ENCODE assay signal across 34 mouse cellular contexts in the genomic region with DNA sequence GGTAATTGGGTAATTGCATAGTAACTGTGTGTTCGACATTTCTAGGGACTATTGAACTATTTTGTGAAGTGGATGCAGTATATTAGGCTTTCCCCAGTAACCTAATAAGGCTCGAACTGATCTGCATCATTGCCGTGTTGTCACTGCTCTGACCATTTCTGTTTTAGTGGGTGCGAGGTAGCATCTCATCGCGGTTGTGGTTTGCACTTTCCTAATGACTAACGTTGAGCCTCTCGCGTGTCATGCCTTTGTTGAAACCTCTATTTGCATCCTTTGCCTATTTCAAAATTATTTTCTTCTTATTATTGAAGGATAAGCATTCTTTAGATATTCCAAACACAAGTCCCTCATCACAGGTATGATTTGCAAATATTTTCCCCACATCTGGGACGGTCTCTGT. TPM values are rescaled to one million over a fixed set of nuclear protein-coding genes. Genes with fewer than 3 reads are reported as not detected.
"Had no signal": no experiment of that assay in that cellular context is flagged by ENCODE, and none has a peak within 500 bp of the region (broad histone marks: within the 10 kb centered on the region; RNA-seq: fewer than 3 reads in every experiment).

No protein-coding gene starts in this region.

- H3K9me3 ChIP-seq: heart, embryonic 10.5 days; heart, embryonic 12.5 days; hindbrain, embryonic 10.5 days; hindbrain, embryonic 12.5 days; kidney, embryonic 15.5 days; limb, embryonic 10.5 days; limb, embryonic 12.5 days; liver, embryonic 13.5 days had no signal

- H3K4me2 ChIP-seq: heart, embryonic 12.5 days; hindbrain, embryonic 12.5 days; hindbrain, embryonic 14.5 days; kidney, embryonic 15.5 days; limb, embryonic 12.5 days; liver, embryonic 11.5 days; liver, embryonic 13.5 days had no signal

- H3K36me3 ChIP-seq: heart, embryonic 10.5 days; heart, embryonic 12.5 days; hindbrain, embryonic 10.5 days; hindbrain, embryonic 12.5 days; kidney, embryonic 15.5 days; limb, embryonic 10.5 days; limb, embryonic 12.5 days; liver, embryonic 13.5 days had no signal

- H3K27ac ChIP-seq: heart, embryonic 10.5 days; hindbrain, embryonic 10.5 days; hindbrain, embryonic 12.5 days; hindbrain, embryonic 14.5 days; kidney, embryonic 15.5 days; kidney, postnatal 0 days; layer of hippocampus, adult 2 months; limb, embryonic 10.5 days; limb, embryonic 12.5 days; liver, embryonic 13.5 days had no signal

- H3K27me3 ChIP-seq: heart, embryonic 12.5 days; hindbrain, embryonic 12.5 days; kidney, embryonic 15.5 days; limb, embryonic 12.5 days had no signal

- DNase-seq: gastrocnemius, postnatal 14 days; gastrocnemius, postnatal 36 days; heart, adult 18-20 months; heart, postnatal 10 days; heart, postnatal 4 days; kidney, adult 11 months; kidney, adult 2 months; kidney, adult 9 months; kidney, postnatal 25 days; kidney, postnatal 4 days; liver; liver, embryonic 13.5 days had no signal

- H3K4me3 ChIP-seq: heart, embryonic 10.5 days; heart, embryonic 12.5 days; hindbrain, embryonic 10.5 days; hindbrain, embryonic 12.5 days; kidney, embryonic 15.5 days; layer of hippocampus, adult 2 months; limb, embryonic 10.5 days; limb, embryonic 12.5 days; liver, embryonic 13.5 days had no signal

- H3K9ac ChIP-seq: heart, embryonic 12.5 days; hindbrain, embryonic 12.5 days; hindbrain, embryonic 14.5 days; kidney, embryonic 15.5 days; limb, embryonic 12.5 days; liver, embryonic 13.5 days had no signal

- H3K4me1 ChIP-seq: heart, embryonic 10.5 days; heart, embryonic 12.5 days; hindbrain, embryonic 10.5 days; hindbrain, embryonic 12.5 days; kidney, embryonic 15.5 days; limb, embryonic 10.5 days; limb, embryonic 12.5 days; liver, embryonic 13.5 days had no signal

- ATAC-seq: hindbrain, embryonic 16.5 days; intestine, embryonic 16.5 days had no signal

RNA-seq across cellular contexts. Expression of a gene that starts 4.0 kb away (rescaled TPM):
- total RNA-seq: gastrocnemius, adult 18-20 months; gastrocnemius, adult 8-10 months; gastrocnemius, postnatal 14 days; granulocyte monocyte progenitor cell, adult 5-6 weeks; heart, postnatal 4 days; layer of hippocampus, adult 2 months; layer of hippocampus, postnatal 10 days; layer of hippocampus, postnatal 25 days; left cerebral cortex, adult 8-10 months; left cerebral cortex, postnatal 14 days; left cerebral cortex, postnatal 36 days had no signal
- polyA plus RNA-seq: heart, embryonic 10.5 days; heart, embryonic 12.5 days; heart, embryonic 14.5 days; hindbrain, embryonic 10.5 days; hindbrain, embryonic 12.5 days; hindbrain, embryonic 14.5 days; kidney, embryonic 15.5 days; limb, embryonic 10.5 days; limb, embryonic 12.5 days; liver, embryonic 11.5 days; liver, embryonic 13.5 days had no signal

RNA-seq across cellular contexts. Expression of a gene that starts 58.5 kb away (rescaled TPM):
- total RNA-seq: granulocyte monocyte progenitor cell, adult 5-6 weeks had no signal
